Mouse (Mus musculus): ENCODE measurements at regions not wholly inside any gene's neighbourhood (a gene's known extent, or its start where the extent isn't known, plus 50 kb on each side); places are given as distances from the start of the nearest gene placed in this dataset.

- TF ChIP-seq CTCF (conservative IDR thresholded peaks at IDR 0.05; ENCODE audit: insufficient read depth, insufficient read length, low read depth, low read length) = no peak
- TF ChIP-seq POLR2A (IDR thresholded peaks at IDR 0.05; ENCODE audit: low read depth, low read length) = no peak
These were observed 76.8 kb upstream of the Pced1b start for GRCm38 (mm10) chr15:97170074-97170473.

Measured in kidney, adult 2 months (tissue).